Mouse (Mus musculus) c-Kit-positive CD71-positive TER-119-negative erythroid progenitor cells, embryonic 14.5 days (primary cell): ENCODE results near the gene Adam26b.
"Not testable (repeated sequence)": the region's sequence is repeated elsewhere in the genome, so short reads cannot be mapped to it uniquely, and the experiment has no call there.

Source experiments
- DNase-seq: peaks from one replicate; pipeline ENCODE4 v3.0.0-alpha.2; 2013; ENCODE audit warnings: low read depth

Adam26b gene

DNA sequence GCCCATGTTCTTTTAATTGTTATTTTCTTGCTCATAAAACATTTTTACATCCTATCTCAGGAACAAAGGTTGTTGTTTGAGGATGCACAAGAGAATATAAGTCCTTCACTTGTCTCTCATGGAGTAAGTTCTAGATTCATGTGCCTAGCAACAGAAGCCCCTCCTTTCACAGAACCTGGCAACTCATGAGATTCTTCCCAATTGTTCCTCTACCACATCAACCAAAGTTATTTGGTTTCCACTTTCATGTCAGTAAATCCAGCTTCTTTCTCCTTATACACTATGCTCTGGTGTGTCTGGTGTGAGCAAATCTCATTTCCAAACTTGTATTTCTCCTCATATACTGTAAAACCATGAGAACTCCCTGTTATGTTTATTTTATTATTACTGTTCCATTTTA lies at the start of gene Adam26b:
Gene Adam26b (minus strand): TSS at position 101 of the 400 bp plus-strand sequence.
- DNase-seq: not testable (repeated sequence)

DNA sequence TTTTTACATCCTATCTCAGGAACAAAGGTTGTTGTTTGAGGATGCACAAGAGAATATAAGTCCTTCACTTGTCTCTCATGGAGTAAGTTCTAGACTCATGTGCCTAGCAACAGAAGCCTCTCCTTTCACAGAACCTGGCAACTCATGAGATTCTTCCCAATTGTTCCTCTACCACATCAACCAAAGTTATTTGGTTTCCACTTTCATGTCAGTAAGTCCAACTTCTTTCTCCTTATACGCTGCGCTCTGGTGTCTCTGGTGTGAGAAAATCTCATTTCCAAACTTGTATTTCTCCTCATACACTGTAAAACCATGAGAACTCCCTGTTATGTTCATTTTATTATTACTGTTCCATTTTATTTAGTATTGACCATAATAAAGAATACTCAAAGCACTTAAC lies 48.7 kb upstream of the Adam26b start, which contains the start of gene Adam26a:
Gene Adam26a (minus strand): TSS at position 101 of the 400 bp plus-strand sequence.
- DNase-seq: not testable (repeated sequence)
